Mouse (Mus musculus): ENCODE measurements around the gene Nqo2. TPM values are rescaled to one million over a fixed set of nuclear protein-coding genes. Genes with fewer than 3 reads are reported as not detected.
A peak's percentile ranks its signal among the peaks of the same experiment; 100 is the strongest.

Nqo2 gene
- polyA plus RNA-seq (2014; fragmentation: Nextera tagmentation; extraction: Ambion mirVana) = 33.2 and 36.3 TPM in 2 replicates

GRCm38 (mm10) chr13:33964206-33965046, at the start of gene Nqo2:
Gene Nqo2, plus strand, starts transcription at chr13:33964687.
- H3K36me3 ChIP-seq (ENCODE audit: control insufficient read depth, insufficient read depth, low read length) = no peaks in the 10 kb centered on the region
- peak within 1 kb of the TSS; percentile 89 for H3K27ac ChIP-seq (ENCODE audit: low read depth)
- peak within 1 kb of the TSS; percentile 61 for H3K9ac ChIP-seq (ENCODE audit: low read length)
- H3K4me1 ChIP-seq (replicated peaks; ENCODE audit: control insufficient read depth, insufficient read depth, low read length) = peaks cover 10% of the 10 kb centered on the region
- no peaks in the 10 kb centered on the region for H3K9me3 ChIP-seq (ENCODE audit: control insufficient read depth, low read length)
- DNase-seq (ENCODE audit: low spot score) (peak; percentile 93), ATAC-seq (replicated peaks; ENCODE audit: low FRiP score, low TSS enrichment, low read depth) (peak; percentile 91)
- peak within 1 kb of the TSS; percentile 62 for H3K4me3 ChIP-seq (ENCODE audit: low read depth, low read length)
- 3% methylated on average over 22 of the region's 22 CpGs for WGBS
- H3K4me2 ChIP-seq (ENCODE audit: low read length) = peak within 1 kb of the TSS; percentile 53
- H3K27me3 ChIP-seq (replicated peaks; ENCODE audit: control insufficient read depth, insufficient read depth, low read length) = no peaks in the 10 kb centered on the region

DNA sequence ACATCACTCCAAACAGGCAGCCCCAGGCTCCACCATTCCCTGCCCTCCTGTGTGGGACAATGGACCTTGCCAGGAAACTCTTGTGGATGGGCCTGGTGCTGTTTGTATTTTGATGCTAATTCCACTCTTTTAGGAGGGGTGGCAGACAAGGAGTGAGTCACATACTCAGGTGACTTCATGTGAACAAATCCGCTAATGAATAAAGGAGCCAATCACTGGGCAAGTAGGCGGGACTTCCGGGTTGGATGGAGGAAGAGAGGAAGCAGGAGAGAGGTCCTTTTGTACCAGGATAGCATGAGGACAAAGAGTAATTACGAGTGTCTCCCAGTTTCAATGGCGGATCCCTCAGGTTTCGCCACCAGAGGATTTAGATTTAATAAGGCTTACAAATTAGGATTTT, 43.4 kb upstream of the Nqo2 start:
- H3K4me1 ChIP-seq (replicated peaks; ENCODE audit: control insufficient read depth, insufficient read depth, low read length) = no peaks in the 10 kb centered on the region
- 92% methylated on average over 6 of the region's 6 CpGs for WGBS
- H3K27me3 ChIP-seq (replicated peaks; ENCODE audit: control insufficient read depth, insufficient read depth, low read length) = no peaks in the 10 kb centered on the region
- DNase-seq (ENCODE audit: low spot score) = no peak
- ATAC-seq (replicated peaks; ENCODE audit: low FRiP score, low TSS enrichment, low read depth) = no peak
- no peak overlapping the region for H3K4me2 ChIP-seq (ENCODE audit: low read length)
- H3K4me3 ChIP-seq (ENCODE audit: low read depth, low read length) = no peak overlapping the region
- peaks cover 69% of the 10 kb centered on the region for H3K36me3 ChIP-seq (ENCODE audit: control insufficient read depth, insufficient read depth, low read length)
- H3K9ac ChIP-seq (ENCODE audit: low read length) = no peak overlapping the region
- H3K27ac ChIP-seq (ENCODE audit: low read depth) = no peak overlapping the region
- no peaks in the 10 kb centered on the region for H3K9me3 ChIP-seq (ENCODE audit: control insufficient read depth, low read length)

GRCm38 (mm10) chr13:33921699-33922098, 42.8 kb upstream of the Nqo2 start:
- Histone ChIP-seq H3K4me1 (replicated peaks; ENCODE audit: control insufficient read depth, insufficient read depth, low read length) (no peaks in the 10 kb centered on the region), H3K9me3 (ENCODE audit: control insufficient read depth, low read length) (no peaks in the 10 kb centered on the region), H3K4me3 (ENCODE audit: low read depth, low read length) (no peak overlapping the region), H3K9ac (ENCODE audit: low read length) (no peak overlapping the region), H3K27ac (ENCODE audit: low read depth) (no peak overlapping the region), H3K36me3 (ENCODE audit: control insufficient read depth, insufficient read depth, low read length) (peaks cover 70% of the 10 kb centered on the region), H3K27me3 (replicated peaks; ENCODE audit: control insufficient read depth, insufficient read depth, low read length) (no peaks in the 10 kb centered on the region), H3K4me2 (ENCODE audit: low read length) (no peak overlapping the region)
- 77% methylated on average over 5 of the region's 5 CpGs for WGBS
- no peak for DNase-seq (ENCODE audit: low spot score)
- ATAC-seq (replicated peaks; ENCODE audit: low FRiP score, low TSS enrichment, low read depth) = no peak

DNA sequence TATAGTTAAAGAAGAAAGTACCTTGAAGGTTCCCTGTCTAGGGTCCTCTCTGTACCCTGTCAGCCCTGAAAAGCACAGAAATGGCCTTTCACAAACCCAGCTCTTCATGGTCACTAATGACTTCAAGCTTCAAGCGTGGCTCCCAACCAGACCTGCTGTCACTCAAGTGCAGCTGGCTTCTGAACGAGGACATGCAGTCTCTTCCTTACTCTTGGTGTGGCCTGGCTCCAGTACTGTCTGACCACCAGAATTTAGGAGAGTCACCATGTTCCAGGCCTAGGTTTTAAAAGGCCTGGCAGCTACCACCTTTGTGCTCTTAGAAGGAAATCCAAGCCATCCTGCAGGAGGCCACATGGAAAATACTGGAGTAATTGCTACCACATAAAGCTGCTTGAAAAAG, 34.2 kb upstream of the Nqo2 start:
- Histone ChIP-seq H3K4me2 (ENCODE audit: low read length) (no peak overlapping the region), H3K9ac (ENCODE audit: low read length) (no peak overlapping the region), H3K27ac (ENCODE audit: low read depth) (no peak overlapping the region), H3K9me3 (ENCODE audit: control insufficient read depth, low read length) (no peaks in the 10 kb centered on the region), H3K36me3 (ENCODE audit: control insufficient read depth, insufficient read depth, low read length) (peaks cover 36% of the 10 kb centered on the region), H3K4me1 (replicated peaks; ENCODE audit: control insufficient read depth, insufficient read depth, low read length) (0 out of 2 replicates have a peak, but pooled peaks cover 3% of the 10 kb centered on the region), H3K27me3 (replicated peaks; ENCODE audit: control insufficient read depth, insufficient read depth, low read length) (no peaks in the 10 kb centered on the region), H3K4me3 (ENCODE audit: low read depth, low read length) (no peak overlapping the region)
- no peak for ATAC-seq (replicated peaks; ENCODE audit: low FRiP score, low TSS enrichment, low read depth)
- WGBS = 82% methylated on average over 2 of the region's 2 CpGs
- no peak for DNase-seq (ENCODE audit: low spot score)

DNA sequence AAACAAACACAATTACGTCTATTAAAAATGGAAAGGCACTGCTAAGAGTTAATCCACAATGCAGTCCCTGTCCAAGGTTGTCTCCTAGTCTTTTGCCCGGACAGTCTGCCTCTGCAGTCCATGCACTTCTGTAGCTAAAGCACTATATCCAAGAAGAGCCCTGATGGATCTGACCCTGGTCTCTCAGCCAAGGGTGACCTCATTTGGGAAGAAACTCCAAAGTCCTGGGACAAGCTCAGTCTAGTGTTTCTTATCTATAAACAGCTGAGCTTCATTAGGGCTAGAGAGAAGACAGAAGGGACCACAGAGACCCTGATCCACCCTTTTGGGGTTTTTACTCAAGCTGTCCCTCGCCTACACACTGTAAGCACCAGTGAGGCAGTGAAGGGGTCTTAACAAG, 33.6 kb upstream of the Nqo2 start:
- ATAC-seq (replicated peaks; ENCODE audit: low FRiP score, low TSS enrichment, low read depth) = no peak
- peaks cover 29% of the 10 kb centered on the region for H3K36me3 ChIP-seq (ENCODE audit: control insufficient read depth, insufficient read depth, low read length)
- no peak overlapping the region for H3K9ac ChIP-seq (ENCODE audit: low read length)
- no peaks in the 10 kb centered on the region for H3K27me3 ChIP-seq (replicated peaks; ENCODE audit: control insufficient read depth, insufficient read depth, low read length)
- 0 out of 2 replicates have a peak, but pooled peaks cover 3% of the 10 kb centered on the region for H3K4me1 ChIP-seq (replicated peaks; ENCODE audit: control insufficient read depth, insufficient read depth, low read length)
- 89% methylated on average over 3 of the region's 3 CpGs for WGBS
- H3K4me3 ChIP-seq (ENCODE audit: low read depth, low read length) = no peak overlapping the region
- no peaks in the 10 kb centered on the region for H3K9me3 ChIP-seq (ENCODE audit: control insufficient read depth, low read length)
- no peak overlapping the region for H3K4me2 ChIP-seq (ENCODE audit: low read length)
- DNase-seq (ENCODE audit: low spot score) = no peak
- no peak overlapping the region for H3K27ac ChIP-seq (ENCODE audit: low read depth)

DNA sequence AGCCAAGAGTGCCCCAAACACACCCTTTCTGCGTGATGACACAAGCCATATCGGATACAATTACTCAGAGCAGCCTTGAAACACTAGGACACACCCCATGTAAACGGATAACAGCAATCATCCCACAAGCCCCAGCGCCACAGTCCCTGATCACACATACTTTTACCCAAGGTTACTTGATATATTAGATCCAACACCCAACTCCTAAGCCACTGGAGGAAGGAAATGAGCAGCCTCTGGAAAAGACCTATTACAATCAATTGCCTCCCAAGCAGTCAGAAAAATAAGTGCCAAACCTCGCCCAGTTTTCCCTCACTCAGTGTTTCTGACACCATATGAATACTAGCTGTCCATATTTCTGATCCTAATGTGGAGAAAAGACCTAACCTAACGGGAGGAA, 29.7 kb upstream of the Nqo2 start:
- 65% methylated on average over 6 of the region's 6 CpGs for WGBS
- peak; percentile 37; the same call in 1 of the 2 replicates for ATAC-seq (replicated peaks; ENCODE audit: low FRiP score, low TSS enrichment, low read depth)
- peak; percentile 56 for DNase-seq (ENCODE audit: low spot score)

GRCm38 (mm10) chr13:33935465-33936181, 28.9 kb upstream of the Nqo2 start:
- Histone ChIP-seq H3K4me2 (ENCODE audit: low read length) (peak overlapping the region; percentile 74), H3K27me3 (replicated peaks; ENCODE audit: control insufficient read depth, insufficient read depth, low read length) (no peaks in the 10 kb centered on the region), H3K27ac (ENCODE audit: low read depth) (peak overlapping the region; percentile 70), H3K4me1 (replicated peaks; ENCODE audit: control insufficient read depth, insufficient read depth, low read length) (0 out of 2 replicates have a peak, but pooled peaks cover 3% of the 10 kb centered on the region), H3K36me3 (ENCODE audit: control insufficient read depth, insufficient read depth, low read length) (peaks cover 5% of the 10 kb centered on the region), H3K4me3 (ENCODE audit: low read depth, low read length) (peak overlapping the region; percentile 75), H3K9ac (ENCODE audit: low read length) (peak overlapping the region; percentile 78), H3K9me3 (ENCODE audit: control insufficient read depth, low read length) (no peaks in the 10 kb centered on the region)
- WGBS = under 1% methylated on average over 44 of the region's 44 CpGs
- DNase-seq (ENCODE audit: low spot score) (peak; percentile 82), ATAC-seq (replicated peaks; ENCODE audit: low FRiP score, low TSS enrichment, low read depth) (peak; percentile 91)

More for the DNA sequence above, 29.7 kb upstream of the Nqo2 start:
- Histone ChIP-seq H3K4me1 (replicated peaks; ENCODE audit: control insufficient read depth, insufficient read depth, low read length) (0 out of 2 replicates have a peak, but pooled peaks cover 3% of the 10 kb centered on the region), H3K27ac (ENCODE audit: low read depth) (no peak overlapping the region; the same call in 1 of the 2 replicates), H3K4me2 (ENCODE audit: low read length) (peak overlapping the region; percentile 74), H3K9me3 (ENCODE audit: control insufficient read depth, low read length) (no peaks in the 10 kb centered on the region), H3K4me3 (ENCODE audit: low read depth, low read length) (peak overlapping the region; percentile 75), H3K9ac (ENCODE audit: low read length) (peak overlapping the region; percentile 78), H3K27me3 (replicated peaks; ENCODE audit: control insufficient read depth, insufficient read depth, low read length) (no peaks in the 10 kb centered on the region), H3K36me3 (ENCODE audit: control insufficient read depth, insufficient read depth, low read length) (peaks cover 14% of the 10 kb centered on the region)

GRCm38 (mm10) chr13:33937151-33937550, 27.3 kb upstream of the Nqo2 start:
- Histone ChIP-seq H3K36me3 (ENCODE audit: control insufficient read depth, insufficient read depth, low read length) (no peaks in the 10 kb centered on the region), H3K9me3 (ENCODE audit: control insufficient read depth, low read length) (no peaks in the 10 kb centered on the region), H3K27me3 (replicated peaks; ENCODE audit: control insufficient read depth, insufficient read depth, low read length) (no peaks in the 10 kb centered on the region), H3K27ac (ENCODE audit: low read depth) (no peak overlapping the region), H3K9ac (ENCODE audit: low read length) (no peak overlapping the region), H3K4me1 (replicated peaks; ENCODE audit: control insufficient read depth, insufficient read depth, low read length) (0 out of 2 replicates have a peak, but pooled peaks cover 3% of the 10 kb centered on the region), H3K4me2 (ENCODE audit: low read length) (no peak overlapping the region), H3K4me3 (ENCODE audit: low read depth, low read length) (no peak overlapping the region)
- WGBS = 73% methylated on average over 5 of the region's 5 CpGs
- DNase-seq (ENCODE audit: low spot score) = no peak
- no peak for ATAC-seq (replicated peaks; ENCODE audit: low FRiP score, low TSS enrichment, low read depth)

Data from intestine, embryonic 14.5 days (tissue).